Mouse (Mus musculus): Measurements from ENCODE around the gene Pfdn5.
A peak's percentile ranks its signal among the peaks of the same experiment; 100 is the strongest.

Gene Pfdn5

GRCm38 (mm10) chr15:102326022-102326576, at the start of gene Pfdn5:
Pfdn5 (plus strand) TSS chr15:102326116.
- peak; percentile 93 for DNase-seq

GRCm38 (mm10) chr15:102278726-102279091, 47.2 kb upstream of the Pfdn5 start:
- no peak for DNase-seq

- DNase-seq = peak; percentile 94
These were observed 46.7 kb upstream of the Pfdn5 start, which contains the start of gene Mfsd5 for GRCm38 (mm10) chr15:102279092-102279782. Mfsd5 (plus strand) TSS chr15:102279454.

- no peak for DNase-seq
These were observed 46.0 kb upstream of the Pfdn5 start for GRCm38 (mm10) chr15:102279783-102280520.

GRCm38 (mm10) chr15:102280623-102281022, 45.3 kb upstream of the Pfdn5 start:
- DNase-seq = no peak

GRCm38 (mm10) chr15:102282463-102283292, 43.2 kb upstream of the Pfdn5 start:
- DNase-seq = no peak

GRCm38 (mm10) chr15:102283648-102284047, 42.3 kb upstream of the Pfdn5 start:
- no peak for DNase-seq

GRCm38 (mm10) chr15:102287395-102287794, 38.5 kb upstream of the Pfdn5 start:
- peak; percentile 67 for DNase-seq

GRCm38 (mm10) chr15:102295633-102296367, 30.1 kb upstream of the Pfdn5 start, which contains the start of gene Espl1:
Espl1 (plus strand) TSS chr15:102296266.
- DNase-seq = peak; percentile 96

- no peak for DNase-seq
These were observed 29.4 kb upstream of the Pfdn5 start for GRCm38 (mm10) chr15:102296368-102297006.

GRCm38 (mm10) chr15:102302542-102302941, 23.4 kb upstream of the Pfdn5 start:
- DNase-seq = no peak

GRCm38 (mm10) chr15:102308717-102309116, 17.2 kb upstream of the Pfdn5 start:
- DNase-seq = no peak

- DNase-seq = no peak
These were observed 15.7 kb upstream of the Pfdn5 start for GRCm38 (mm10) chr15:102310074-102310845.

- DNase-seq = no peak
These were observed 14.4 kb upstream of the Pfdn5 start for GRCm38 (mm10) chr15:102311489-102311888.

GRCm38 (mm10) chr15:102315292-102315691, 10.6 kb upstream of the Pfdn5 start:
- no peak for DNase-seq

- DNase-seq = peak; percentile 69
These were observed 9.7 kb upstream of the Pfdn5 start for GRCm38 (mm10) chr15:102316263-102316662.

GRCm38 (mm10) chr15:102324654-102325473, 1.1 kb upstream of the Pfdn5 start:
- DNase-seq = no peak

- no peak for DNase-seq
These were observed 976 bp downstream of the Pfdn5 start for GRCm38 (mm10) chr15:102326892-102327291.

- DNase-seq = peak; percentile 93
These were observed 5.7 kb downstream of the Pfdn5 start, which contains the start of gene Myg1 for GRCm38 (mm10) chr15:102331610-102332015. Myg1 (plus strand) TSS chr15:102331709.

GRCm38 (mm10) chr15:102335254-102335653, 9.3 kb downstream of the Pfdn5 start:
- DNase-seq = no peak
